Mouse (Mus musculus) limb, embryonic 14.5 days (tissue): ENCODE results near the gene Nedd8. TPM values are rescaled to one million over a fixed set of nuclear protein-coding genes. Genes with fewer than 3 reads are reported as not detected.

ENCODE experiments used
- ATAC-seq: fragments of 200-750 bp; cut with Nextera tagmentation; 2 replicates; pipeline ENCODE4 v1.8.0; 2017; ENCODE audit warnings: low read depth, moderate number of reproducible peaks, moderate TSS enrichment; ENCODE audit not compliant: low FRiP score
- DNase-seq: peaks from one replicate; pipeline ENCODE4 v3.0.0-alpha.2; 2015; ENCODE audit warnings: low spot score
- H3K27ac ChIP-seq: fragments of 300-500 bp; sonication (generic); replicated peaks from 2 replicates; pipeline ENCODE4 v1.5.1; 2014; ENCODE audit warnings: low read depth, mild to moderate bottlenecking, low read length, moderate library complexity, mixed read lengths
- H3K27me3 ChIP-seq: fragments of 300-500 bp; sonication (generic); 2 replicates; pipeline ENCODE4 v1.6.1; 2014; ENCODE audit warnings: low read length, mixed read lengths; ENCODE audit not compliant: control insufficient read depth, insufficient read depth
- H3K36me3 ChIP-seq: fragments of 300-500 bp; sonication (generic); 2 replicates; pipeline ENCODE4 v1.6.1; 2014; ENCODE audit warnings: mild to moderate bottlenecking, low read length, moderate library complexity, mixed read lengths; ENCODE audit not compliant: control insufficient read depth, insufficient read depth
- H3K4me1 ChIP-seq: fragments of 300-500 bp; sonication (generic); 2 replicates; pipeline ENCODE4 v1.6.1; 2014; ENCODE audit warnings: antibody characterized with exemption, low read length, mixed read lengths; ENCODE audit not compliant: control insufficient read depth, insufficient read depth
- H3K4me2 ChIP-seq: fragments of 300-500 bp; sonication (generic); replicated peaks from 2 replicates; pipeline ENCODE4 v1.6.1; 2014; ENCODE audit warnings: low read depth, mild to moderate bottlenecking, low read length, moderate library complexity; ENCODE audit not compliant: severe bottlenecking
- H3K4me3 ChIP-seq: fragments of 300-500 bp; sonication (generic); replicated peaks from 2 replicates; pipeline ENCODE4 v1.5.1; 2014; ENCODE audit warnings: low read length
- H3K9ac ChIP-seq: fragments of 300-500 bp; sonication (generic); 2 replicates; pipeline ENCODE4 v1.6.1; 2014; ENCODE audit warnings: mild to moderate bottlenecking, low read depth, low read length, moderate library complexity; ENCODE audit not compliant: severe bottlenecking
- H3K9me3 ChIP-seq: fragments of 300-500 bp; sonication (generic); 2 replicates; pipeline ENCODE4 v1.6.1; 2016; ENCODE audit warnings: low read length; ENCODE audit not compliant: control insufficient read depth
- POLR2A ChIP-seq: fragments of 200-500 bp; IDR thresholded peaks from 2 replicates; pipeline ENCODE4 v1.8.0; 2012; ENCODE audit warnings: inconsistent platforms, mild to moderate bottlenecking, moderate library complexity, borderline replicate concordance; ENCODE audit not compliant: insufficient read depth, insufficient read length; ENCODE audit errors: extremely low read depth
- WGBS: fragments of 180-500 bp; shearing (Covaris S2); extraction: QIAGEN DNeasy Blood & Tissue Kit; methylation state at CpG from one replicate; pipeline ENCODE4 v1.1.7; 2014; 5-methylcytosine and 5-hydroxymethylcytosine counted together
- polyA plus RNA-seq, 2 experiments: library from polyadenylated mRNA; depleted of rRNA in 1 of 2; stranded (reverse) in 1 of 2; unstranded in 1 of 2; fragments of >200 nt; fragmentation: Nextera tagmentation in 1 of 2; extraction: Ambion mirVana in 1 of 2; gene quantifications; 2 replicates each; pipeline versions ENCODE4 v1.2.1 to v1.2.3; 2012 to 2014

Gene Nedd8
- polyA plus RNA-seq, 2 experiments = 416 to 583 TPM

GRCm38 (mm10) chr14:55689433-55689832, 17.5 kb upstream of the Nedd8 start:
- Histone ChIP-seq H3K9ac (no peak overlapping the region), H3K27me3 (no peaks in the 10 kb centered on the region), H3K27ac (no peak overlapping the region), H3K4me3 (no peak overlapping the region), H3K4me1 (no peaks in the 10 kb centered on the region), H3K4me2 (no peak overlapping the region), H3K9me3 (no peaks in the 10 kb centered on the region), H3K36me3 (no peaks in the 10 kb centered on the region)
- DNase-seq (no peak), ATAC-seq (no peak)
- TF ChIP-seq POLR2A = no peak
- 70% methylated on average over 10 of the region's 10 CpGs for WGBS

GRCm38 (mm10) chr14:55682118-55682493, 10.2 kb upstream of the Nedd8 start:
- WGBS = 14% methylated on average over 3 of the region's 3 CpGs
- Histone ChIP-seq H3K27me3 (no peaks in the 10 kb centered on the region), H3K9ac (peak overlapping the region; percentile 74; the same call in 1 of the 2 replicates), H3K36me3 (peaks cover 36% of the 10 kb centered on the region), H3K4me3 (peak overlapping the region; percentile 74), H3K4me2 (peak overlapping the region; percentile 66), H3K9me3 (no peaks in the 10 kb centered on the region), H3K27ac (peak overlapping the region; percentile 85), H3K4me1 (peaks cover 3% of the 10 kb centered on the region; the same call in 1 of the 2 replicates)
- ATAC-seq (no peak; the same call in 1 of the 2 replicates), DNase-seq (no peak)
- no peak for TF ChIP-seq POLR2A

- 0 out of 2 replicates have a peak, but pooled peaks have one; percentile 39 for TF ChIP-seq POLR2A
- Histone ChIP-seq H3K9me3 (no peaks in the 10 kb centered on the region), H3K27ac (peak within 1 kb of the TSS; percentile 85), H3K36me3 (peaks cover 43% of the 10 kb centered on the region), H3K4me2 (peak within 1 kb of the TSS; percentile 66), H3K4me1 (peaks cover 3% of the 10 kb centered on the region; the same call in 1 of the 2 replicates), H3K4me3 (peak within 1 kb of the TSS; percentile 74), H3K27me3 (no peaks in the 10 kb centered on the region), H3K9ac (peak within 1 kb of the TSS; percentile 74)
- WGBS = under 1% methylated on average over 60 of the region's 66 CpGs
- DNase-seq (peak; percentile 97), ATAC-seq (peak; percentile 97)
These were observed 9.5 kb upstream of the Nedd8 start, which contains the start of gene Tinf2 for GRCm38 (mm10) chr14:55681160-55682117. TSS of gene Tinf2 (minus strand) at chr14:55681820.

GRCm38 (mm10) chr14:55677615-55678014, 5.7 kb upstream of the Nedd8 start:
- 80% methylated on average over 4 of the region's 4 CpGs for WGBS
- TF ChIP-seq POLR2A = no peak
- H3K4me1 ChIP-seq = peaks cover 9% of the 10 kb centered on the region
- peaks cover 58% of the 10 kb centered on the region for H3K36me3 ChIP-seq
- H3K9ac ChIP-seq = no peak overlapping the region
- no peak overlapping the region for H3K4me2 ChIP-seq
- no peaks in the 10 kb centered on the region for H3K9me3 ChIP-seq
- DNase-seq (no peak), ATAC-seq (no peak)
- no peak overlapping the region for H3K4me3 ChIP-seq
- no peak overlapping the region for H3K27ac ChIP-seq
- no peaks in the 10 kb centered on the region for H3K27me3 ChIP-seq

- ATAC-seq = no peak
- peak overlapping the region; percentile 74 for H3K4me3 ChIP-seq
- DNase-seq = no peak
- H3K27ac ChIP-seq = peak overlapping the region; percentile 45; the same call in 1 of the 2 replicates
- peak overlapping the region; percentile 59 for H3K4me2 ChIP-seq
- H3K27me3 ChIP-seq = no peaks in the 10 kb centered on the region
- H3K36me3 ChIP-seq = peaks cover 35% of the 10 kb centered on the region
- H3K4me1 ChIP-seq = peaks cover 10% of the 10 kb centered on the region
- H3K9me3 ChIP-seq = no peaks in the 10 kb centered on the region
- no peak for TF ChIP-seq POLR2A
- 76% methylated on average over 7 of the region's 7 CpGs for WGBS
- H3K9ac ChIP-seq = peak overlapping the region; percentile 78
These were observed 777 bp upstream of the Nedd8 start for GRCm38 (mm10) chr14:55672741-55673060.
